Mouse (Mus musculus): ENCODE results near the gene 2900026A02Rik. TPM values are rescaled to one million over a fixed set of nuclear protein-coding genes. Genes with fewer than 3 reads are reported as not detected.

The 2900026A02Rik gene
- total and polyA plus RNA-seq, 3 experiments, result not detected

- Histone ChIP-seq H3K27ac (ENCODE audit: control insufficient read depth, low read depth, low read length) (no peak overlapping the region), H3K4me1 (ENCODE audit: control insufficient read depth in 1 of 2, insufficient read depth in 2 of 2, low read length in 2 of 2) (no peaks in the 10 kb centered on the region), H3K9ac (ENCODE audit: control insufficient read depth, low read depth, low read length, poor library complexity, severe bottlenecking) (no peak overlapping the region), H3K9me3 (replicated peaks; ENCODE audit: insufficient read depth, low read length) (no peaks in the 10 kb centered on the region; the same call in 1 of the 2 replicates), H3K27me3 (ENCODE audit: control insufficient read depth in 1 of 2, insufficient read depth in 2 of 2, low read length in 2 of 2) (no peaks in the 10 kb centered on the region), H3K36me3 (ENCODE audit: control insufficient read depth in 1 of 2, insufficient read depth in 2 of 2, low read length in 2 of 2) (no peaks in the 10 kb centered on the region), H3K79me2 (ENCODE audit: control insufficient read depth, insufficient read depth, low read length, poor library complexity) (no peaks in the 10 kb centered on the region), H3K4me3 (ENCODE audit: control insufficient read depth in 1 of 2, insufficient read depth in 1 of 2, low read depth in 2 of 2, low read length in 2 of 2) (no peak overlapping the region)
- TF ChIP-seq MXI1 (IDR thresholded peaks at IDR 0.05; ENCODE audit: low read depth, low read length) (no peak), GABPA (IDR thresholded peaks at IDR 0.05; ENCODE audit: low read depth, low read length) (no peak), MEF2A (IDR thresholded peaks at IDR 0.05; ENCODE audit: extremely low read depth, insufficient replicate concordance, low read depth, low read length, poor library complexity, severe bottlenecking) (no peak), TCF12 (IDR thresholded peaks at IDR 0.05; ENCODE audit: low read depth, low read length) (no peak), SMC3 (IDR thresholded peaks at IDR 0.05; ENCODE audit: low read depth, low read length) (no peak), TBP (IDR thresholded peaks at IDR 0.05; ENCODE audit: low read depth, low read length) (no peak), EP300 (IDR thresholded peaks at IDR 0.05; ENCODE audit: low read depth in 1 of 2, low read length in 2 of 2) (no peak), POLR2AphosphoS2 (IDR thresholded peaks at IDR 0.05; ENCODE audit: low read length) (no peak), JUND (IDR thresholded peaks at IDR 0.05; ENCODE audit: low read depth, low read length) (no peak), MYB (IDR thresholded peaks at IDR 0.05; ENCODE audit: low read depth, low read length) (no peak), SIN3A (IDR thresholded peaks at IDR 0.05; ENCODE audit: low read length) (no peak), CTCF (IDR thresholded peaks at IDR 0.05 in 2 of 3, conservative IDR thresholded peaks at IDR 0.05 in 1 of 3; ENCODE audit: control insufficient read depth in 1 of 3, insufficient read depth in 1 of 3, low read depth in 2 of 3, low read length in 3 of 3, poor library complexity in 1 of 3, severe bottlenecking in 1 of 3) (no peak), MYC (IDR thresholded peaks at IDR 0.05; ENCODE audit: low read depth, low read length) (no peak), POLR2A (IDR thresholded peaks at IDR 0.05; ENCODE audit: control insufficient read depth in 1 of 2, insufficient read depth in 1 of 2, low read depth in 1 of 2, low read length in 2 of 2, poor library complexity in 1 of 2) (no peak)
- no peak for DNase-seq (ENCODE audit: low read depth, low spot score)
These were observed 175.3 kb downstream of the 2900026A02Rik start for GRCm38 (mm10) chr5:113045511-113046273.

DNA sequence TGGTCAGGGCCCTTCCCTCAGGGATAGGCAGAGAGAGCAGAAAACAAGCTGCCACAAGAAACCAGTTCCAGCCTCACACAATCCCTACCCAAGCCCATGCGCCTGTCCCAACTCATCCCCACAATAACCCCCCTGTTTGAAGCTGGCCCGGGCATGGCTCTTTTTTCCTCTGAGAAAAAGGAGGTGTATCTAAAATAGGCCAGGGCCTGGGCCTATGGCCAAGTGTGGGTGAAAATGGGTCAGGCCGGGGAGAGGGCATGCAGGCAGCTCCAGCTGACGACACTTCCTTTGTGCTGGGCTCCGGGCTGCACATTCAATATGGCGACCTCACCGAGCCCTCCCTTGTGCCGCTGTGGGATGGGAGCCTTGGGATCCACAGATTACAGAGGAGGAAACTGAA lies 177.5 kb downstream of the 2900026A02Rik start:
- Histone ChIP-seq H3K4me1 (ENCODE audit: control insufficient read depth in 1 of 2, insufficient read depth in 2 of 2, low read length in 2 of 2) (no peaks in the 10 kb centered on the region), H3K79me2 (ENCODE audit: control insufficient read depth, insufficient read depth, low read length, poor library complexity) (no peaks in the 10 kb centered on the region), H3K27ac (ENCODE audit: control insufficient read depth, low read depth, low read length) (no peak overlapping the region), H3K9ac (ENCODE audit: control insufficient read depth, low read depth, low read length, poor library complexity, severe bottlenecking) (no peak overlapping the region), H3K9me3 (replicated peaks; ENCODE audit: insufficient read depth, low read length) (no peaks in the 10 kb centered on the region; the same call in 1 of the 2 replicates), H3K36me3 (ENCODE audit: control insufficient read depth in 1 of 2, insufficient read depth in 2 of 2, low read length in 2 of 2) (no peaks in the 10 kb centered on the region), H3K27me3 (ENCODE audit: control insufficient read depth in 1 of 2, insufficient read depth in 2 of 2, low read length in 2 of 2) (no peaks in the 10 kb centered on the region), H3K4me3 (ENCODE audit: control insufficient read depth in 1 of 2, insufficient read depth in 1 of 2, low read depth in 2 of 2, low read length in 2 of 2) (no peak overlapping the region)
- TF ChIP-seq MYB (IDR thresholded peaks at IDR 0.05; ENCODE audit: low read depth, low read length) (no peak), MYC (IDR thresholded peaks at IDR 0.05; ENCODE audit: low read depth, low read length) (no peak), MEF2A (IDR thresholded peaks at IDR 0.05; ENCODE audit: extremely low read depth, insufficient replicate concordance, low read depth, low read length, poor library complexity, severe bottlenecking) (no peak)
- DNase-seq (ENCODE audit: low read depth, low spot score), result no peak
